Mouse (Mus musculus) spleen, adult 2 months (tissue): ENCODE results near the gene Fry.

Source experiments
- CTCF ChIP-seq: fragments of 200-500 bp; IDR thresholded peaks from 2 replicates; pipeline ENCODE4 v1.5.1; 2011; ENCODE audit warnings: mild to moderate bottlenecking, inconsistent platforms; ENCODE audit not compliant: insufficient read depth, insufficient read length, insufficient replicate concordance; ENCODE audit errors: extremely low read depth
- POLR2A ChIP-seq: fragments of 200-500 bp; IDR thresholded peaks from 2 replicates; pipeline ENCODE4 v1.6.1; 2011; ENCODE audit warnings: low read depth, low read length, inconsistent platforms

GRCm38 (mm10) chr5:150220333-150220732, 101.9 kb downstream of the Fry start:
- peak; percentile 49; the same call in 1 of the 2 replicates for TF ChIP-seq CTCF
- TF ChIP-seq POLR2A = no peak
